Mouse (Mus musculus): ENCODE measurements around the gene Ptpn20. TPM values are rescaled to one million over a fixed set of nuclear protein-coding genes. Genes with fewer than 3 reads are reported as not detected.
A peak's percentile ranks its signal among the peaks of the same experiment; 100 is the strongest.

Gene Ptpn20
- not detected for total RNA-seq (2021)
- long read RNA-seq, experiment 1, result 0 reads
- long read RNA-seq, experiment 2, result 0 reads

DNA sequence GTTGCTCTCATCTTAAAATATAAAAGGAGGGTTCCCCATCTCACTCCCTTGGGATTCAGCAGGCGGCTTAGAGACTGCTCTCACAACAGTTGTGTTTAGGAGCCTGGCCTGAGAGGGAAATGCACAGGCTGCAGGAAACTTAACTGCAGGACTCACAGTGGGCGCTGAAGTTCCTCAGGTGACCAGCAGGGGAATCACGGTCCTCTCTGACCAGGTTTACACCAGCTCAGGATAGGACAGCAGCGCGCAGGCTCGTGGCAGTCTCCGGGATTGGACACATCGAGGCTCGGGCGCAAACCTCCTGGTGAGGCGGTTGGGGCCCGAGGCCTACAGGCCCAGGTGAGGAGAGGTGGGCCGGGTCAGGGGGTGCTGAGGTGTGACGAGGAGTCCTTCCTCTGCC is at the start of gene Ptpn20:
Ptpn20 (plus strand) TSS at position 257 of the 400 bp plus-strand sequence.
- DNase-seq, result peak; percentile 4

DNA sequence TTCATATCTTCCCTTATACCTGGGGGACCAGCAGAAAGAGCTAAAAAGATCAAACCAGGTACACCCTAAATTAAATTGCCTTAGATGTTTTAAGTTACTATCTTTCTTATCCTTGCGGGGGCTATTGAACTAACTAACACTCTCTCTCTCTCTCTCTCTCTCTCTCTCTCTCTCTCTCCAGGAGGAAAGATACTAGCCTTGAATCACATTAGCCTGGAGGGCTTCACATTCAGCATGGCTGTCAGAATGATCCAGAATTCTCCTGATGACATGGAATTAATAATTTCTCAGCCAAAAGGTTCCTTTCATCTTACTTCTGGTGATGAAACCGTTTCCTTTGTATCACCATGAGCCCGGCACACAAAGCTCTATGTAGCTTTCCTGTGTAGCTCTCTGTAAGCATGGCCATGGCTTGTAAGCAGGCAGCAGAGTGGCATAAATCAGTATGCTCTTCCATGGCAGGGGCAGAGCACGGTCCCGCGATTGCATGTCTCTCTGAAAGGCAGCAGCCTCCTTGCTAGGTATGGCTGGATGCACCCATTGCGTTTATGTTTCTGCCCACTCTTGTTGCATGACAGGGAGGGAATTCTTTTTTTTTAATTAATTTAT is 49.3 kb upstream of the Ptpn20 start:
- DNase-seq, result no peak

DNA sequence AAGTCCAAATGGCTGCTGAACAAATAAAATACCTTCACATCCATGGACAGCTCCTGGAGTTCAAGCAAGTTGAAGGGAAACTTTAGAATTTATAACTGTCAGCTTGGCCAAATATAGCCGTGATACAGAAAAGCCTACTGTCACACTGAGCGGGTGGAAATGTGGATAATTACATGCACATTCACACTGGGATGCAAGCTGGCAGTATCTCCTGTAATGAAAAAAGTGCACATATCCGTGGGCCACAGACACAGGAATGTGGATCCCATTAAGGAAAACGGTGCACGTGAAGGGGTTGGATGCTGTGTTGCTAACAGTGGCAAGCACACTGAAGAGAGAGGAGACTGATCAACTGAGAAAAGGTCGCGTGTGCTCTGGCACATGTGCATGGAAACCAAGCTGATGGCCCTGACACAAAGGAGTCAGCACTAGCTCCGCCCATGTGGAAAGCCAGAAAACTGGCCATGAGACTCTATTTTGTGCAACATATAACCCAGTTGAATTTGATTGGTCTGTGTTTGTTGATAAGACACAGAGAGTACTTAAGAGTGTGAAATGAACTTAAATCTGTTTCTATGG is 43.4 kb upstream of the Ptpn20 start:
- DNase-seq, result no peak

DNA sequence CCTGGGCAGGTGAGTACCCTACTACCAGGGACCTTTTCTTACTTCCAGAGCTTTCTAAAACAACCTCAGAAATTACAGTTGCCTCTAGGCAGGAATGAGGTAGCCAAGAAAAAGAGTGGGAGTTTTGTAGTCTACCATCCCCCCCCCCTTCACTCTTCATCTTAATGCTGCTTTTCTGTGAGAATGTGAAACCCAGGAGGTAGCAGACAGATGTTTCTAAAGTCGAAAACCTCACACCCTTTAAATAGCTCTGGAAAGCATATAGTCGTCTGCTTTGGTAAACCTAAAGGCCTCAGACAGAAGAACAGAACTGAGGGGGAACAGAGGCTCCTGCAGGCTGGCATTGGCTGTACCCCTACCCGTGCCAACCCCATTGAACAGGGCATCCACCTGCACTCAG is 40.4 kb upstream of the Ptpn20 start:
- no peak for DNase-seq

DNA sequence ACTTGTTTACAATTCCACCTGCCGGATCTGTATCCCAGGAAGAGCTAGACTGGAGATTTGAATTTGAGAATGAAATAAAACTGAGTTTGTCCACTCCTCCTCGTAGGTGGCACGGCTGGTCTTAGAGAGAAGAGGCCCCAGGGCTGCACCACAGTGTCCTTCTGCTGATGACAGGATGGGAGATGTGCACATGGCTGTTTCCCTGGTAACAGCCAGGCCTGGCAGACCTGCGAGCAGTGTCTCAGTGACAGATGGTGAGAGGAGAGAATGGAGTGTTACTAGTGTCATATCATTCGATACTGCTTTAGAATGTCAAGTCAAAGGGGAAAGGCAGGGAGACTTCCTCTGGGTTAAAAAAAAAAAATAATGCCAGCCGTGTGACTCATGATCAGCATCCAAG is 39.2 kb upstream of the Ptpn20 start:
- no peak for DNase-seq

DNA sequence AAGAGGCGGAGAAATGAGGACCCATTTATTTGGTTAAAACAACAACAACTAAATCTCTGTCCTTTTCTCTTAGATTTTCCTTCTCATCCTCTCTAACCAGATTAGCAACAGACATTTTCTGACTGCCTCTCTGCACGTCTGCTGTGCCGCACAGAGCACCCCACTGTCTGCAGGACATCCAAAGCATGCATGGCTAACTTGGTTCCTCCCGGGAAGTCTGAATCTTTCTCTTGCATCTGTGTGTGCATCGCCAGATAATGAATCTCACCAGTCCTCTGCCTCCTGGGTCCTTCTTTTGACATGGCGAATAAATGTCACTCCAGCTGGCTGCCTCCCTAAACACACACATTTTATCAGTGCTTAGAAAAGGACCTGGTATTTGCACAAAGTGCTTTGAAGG is 18.3 kb upstream of the Ptpn20 start:
- DNase-seq, result no peak

DNA sequence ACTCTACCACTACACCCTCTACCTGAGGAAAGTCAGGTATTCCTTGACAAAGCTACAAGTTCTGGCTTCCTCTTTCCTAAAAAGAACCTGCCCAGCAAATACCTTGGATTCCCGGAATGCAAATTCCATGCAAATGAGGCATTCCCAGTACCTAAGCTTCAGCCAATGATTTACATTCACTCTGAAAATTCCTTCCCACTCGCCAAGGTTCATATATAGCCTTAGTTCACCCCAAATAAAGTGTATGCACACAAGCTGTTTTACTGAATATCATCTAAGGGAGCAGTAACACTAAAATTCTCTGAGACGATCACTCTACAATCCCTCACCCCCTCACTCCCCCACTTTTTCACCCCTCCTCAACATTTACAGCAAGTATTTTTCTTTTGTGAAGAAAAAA is 15.4 kb upstream of the Ptpn20 start:
- no peak for DNase-seq

DNA sequence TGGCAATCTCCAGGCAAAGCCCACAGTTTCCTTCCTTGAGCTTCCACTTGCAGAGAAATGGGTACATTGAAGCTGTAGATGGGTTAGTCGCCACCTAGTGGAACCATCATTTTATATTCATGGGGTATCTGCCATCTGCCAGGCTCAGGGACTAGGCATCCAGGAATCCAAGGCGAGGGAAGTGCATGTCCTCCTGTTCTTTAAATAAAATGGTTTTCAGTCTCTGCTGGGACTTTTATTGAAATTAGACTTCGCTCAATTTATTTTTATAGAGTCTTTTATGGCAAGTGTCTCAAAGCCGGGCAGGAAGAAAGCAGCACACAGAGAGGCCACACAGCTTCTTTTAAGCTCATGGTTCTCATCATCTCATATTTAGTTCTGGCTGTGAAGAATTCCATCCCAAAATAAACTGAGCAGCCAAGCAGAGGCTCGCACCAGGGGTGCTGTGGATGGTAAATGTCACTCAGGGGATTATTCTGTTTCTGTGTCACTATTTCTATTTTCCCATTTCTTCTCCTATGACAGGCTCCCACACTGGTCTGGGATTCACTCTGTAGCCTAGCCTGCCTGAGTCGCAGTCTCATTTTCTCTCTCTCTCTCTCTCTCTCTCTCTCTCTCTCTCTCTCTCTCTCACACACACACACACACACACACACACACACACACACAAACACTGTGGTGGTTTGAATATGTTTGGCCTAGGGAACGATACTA is 9.1 kb upstream of the Ptpn20 start:
- DNase-seq, result no peak

DNA sequence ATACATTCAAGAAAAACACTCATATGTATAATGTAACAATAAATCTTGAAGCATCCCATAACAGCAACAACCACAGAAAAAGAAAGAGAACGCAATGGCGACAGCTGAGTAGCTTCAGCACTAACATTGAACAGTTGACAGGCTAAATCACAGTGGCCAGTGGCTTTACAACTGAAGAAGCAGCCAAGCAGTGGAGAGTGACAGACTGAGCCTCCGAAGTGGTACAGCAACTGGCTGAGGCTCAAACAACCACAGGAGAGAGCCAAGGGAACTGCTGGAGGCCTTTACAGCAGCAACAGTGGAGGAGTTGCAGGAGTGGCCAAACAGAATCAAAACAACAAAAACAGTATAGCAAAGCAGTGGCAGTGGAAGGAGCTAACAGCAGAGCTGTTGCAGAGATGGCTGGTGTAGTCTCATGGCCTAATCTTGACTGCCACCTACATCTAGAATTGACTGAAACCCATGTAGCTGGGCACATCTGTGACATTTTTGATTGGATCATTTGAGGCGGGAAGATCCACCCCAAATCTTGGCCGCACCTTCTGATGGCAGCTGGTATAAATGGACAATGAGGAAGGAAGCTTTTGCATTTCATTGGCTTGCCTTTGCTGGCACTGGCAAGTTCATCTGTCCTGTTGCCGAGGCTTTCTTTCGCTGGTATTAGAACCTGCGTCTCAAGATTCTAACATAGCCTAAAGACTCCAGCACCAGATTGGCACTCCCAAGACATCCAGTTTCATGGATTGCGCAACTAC is 9.5 kb downstream of the Ptpn20 start:
- DNase-seq, result no peak

DNA sequence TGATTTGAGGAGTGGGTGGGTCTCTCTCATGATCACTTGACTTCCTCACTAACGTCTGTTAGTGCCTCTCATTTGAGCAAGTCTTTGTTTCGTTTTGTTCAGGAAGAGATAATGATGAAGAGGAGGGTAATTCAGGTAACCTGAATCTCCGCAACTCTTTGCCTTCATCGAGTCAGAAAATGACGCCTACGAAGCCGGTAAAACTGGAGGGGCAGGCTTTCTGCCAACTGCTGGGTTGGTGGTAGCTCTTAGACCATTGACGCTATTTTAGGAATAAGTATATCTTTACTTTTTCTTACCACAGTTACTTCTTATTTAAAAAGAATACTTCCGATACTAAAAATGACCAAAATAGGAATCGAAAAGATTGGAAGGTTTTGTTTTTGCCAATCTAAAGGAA is 18.4 kb downstream of the Ptpn20 start:
- DNase-seq, result no peak

DNA sequence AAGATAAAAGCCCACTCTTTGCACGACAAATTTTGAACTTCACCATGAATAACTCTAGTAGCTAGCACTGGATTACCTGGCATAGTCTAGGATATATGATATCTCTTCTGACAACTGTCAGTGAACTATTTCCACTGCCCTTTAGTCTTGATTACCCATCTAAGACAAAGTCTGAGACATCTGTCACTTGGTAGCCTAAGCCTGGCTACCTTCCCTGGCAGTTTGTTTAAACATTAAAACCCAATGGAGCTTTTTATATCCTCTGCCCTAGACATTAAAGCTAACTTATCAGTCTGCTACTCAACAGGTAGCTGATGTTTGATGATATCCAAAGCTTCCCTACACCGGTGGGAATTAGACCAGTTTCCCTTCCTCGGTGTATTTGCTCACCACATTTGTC is 36.0 kb downstream of the Ptpn20 start:
- DNase-seq, result no peak

DNA sequence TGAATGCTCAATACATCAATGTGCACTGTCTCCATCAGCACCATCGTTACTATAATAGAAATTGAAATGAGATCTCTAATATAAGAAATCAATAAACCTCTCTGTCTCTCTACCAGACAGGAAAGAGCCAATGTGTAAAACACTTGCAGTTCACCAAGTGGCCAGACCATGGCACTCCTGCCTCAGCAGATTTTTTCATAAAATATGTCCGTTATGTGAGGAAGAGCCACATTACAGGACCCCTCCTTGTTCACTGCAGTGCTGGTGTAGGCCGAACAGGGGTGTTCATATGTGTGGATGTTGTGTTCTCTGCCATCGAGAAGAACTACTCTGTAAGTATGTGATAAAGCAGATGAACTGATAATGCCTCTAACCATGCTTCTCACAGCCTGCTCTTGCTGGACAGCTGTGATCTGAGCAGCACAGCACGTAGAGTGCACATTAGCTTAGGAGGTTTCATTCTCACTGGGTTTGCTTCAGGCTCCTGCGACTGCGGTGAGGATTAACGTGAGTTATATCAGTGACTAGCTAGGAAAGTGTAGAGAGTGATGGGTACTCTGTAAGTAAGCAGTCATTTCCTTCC is 43.9 kb downstream of the Ptpn20 start:
- no peak for DNase-seq

DNA sequence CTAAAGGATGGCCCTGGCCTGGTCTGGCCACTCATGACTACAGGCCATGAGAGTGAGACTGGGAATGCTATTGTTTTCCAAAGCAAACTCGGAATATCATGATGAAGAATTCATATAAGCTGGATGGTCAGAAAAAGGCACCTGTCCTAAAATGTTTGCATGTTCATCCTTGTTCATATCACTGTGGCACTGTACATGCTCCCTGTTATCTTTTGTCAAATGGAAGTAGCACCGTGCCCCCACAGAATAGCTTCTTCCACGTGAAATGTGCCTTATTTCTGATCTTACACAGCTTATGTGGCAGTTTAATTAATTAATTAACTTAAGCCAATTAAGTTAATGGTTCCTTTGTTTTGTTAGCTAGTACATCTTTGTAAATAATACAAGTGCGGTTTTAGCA is 45.3 kb downstream of the Ptpn20 start:
- DNase-seq, result no peak

DNA sequence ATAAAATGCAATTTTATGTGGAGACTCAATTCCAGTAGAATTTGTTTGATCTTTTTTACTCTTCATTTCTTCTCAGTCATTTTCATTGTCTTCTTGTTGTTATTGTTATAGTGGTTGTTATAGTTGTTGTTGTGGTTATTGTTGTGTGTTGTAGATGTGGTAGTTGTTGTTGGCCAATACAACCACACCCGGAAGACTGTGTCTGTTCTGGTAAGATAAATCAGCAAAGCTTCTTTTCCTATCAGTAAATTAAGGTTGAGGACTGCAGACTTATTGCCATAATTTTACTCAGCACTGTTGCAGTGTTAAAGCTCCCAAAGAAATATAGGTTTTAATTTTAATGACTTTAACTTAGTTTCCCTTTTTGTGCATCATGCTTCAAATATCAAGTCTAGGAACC is 45.8 kb downstream of the Ptpn20 start:
- no peak for DNase-seq

DNA sequence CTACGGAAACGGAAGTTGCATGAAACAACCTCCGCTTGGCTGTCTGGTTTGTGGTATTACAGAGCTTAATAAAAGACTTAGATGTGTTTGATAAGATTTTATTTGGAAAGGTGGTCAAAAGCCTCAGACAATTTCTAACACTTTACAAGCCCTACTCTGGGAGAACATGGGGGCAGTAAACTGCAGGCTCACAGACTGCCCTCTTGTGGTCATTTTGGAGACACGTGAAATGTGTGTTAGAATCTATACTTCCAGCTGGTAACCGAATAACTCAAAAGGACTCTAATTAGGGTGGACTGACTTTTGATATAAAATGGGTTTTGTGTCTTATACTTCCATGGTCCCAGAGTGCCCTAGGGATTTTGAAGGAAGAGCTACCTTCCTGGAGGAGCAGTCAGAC is 50.4 kb downstream of the Ptpn20 start:
- no peak for DNase-seq

DNA sequence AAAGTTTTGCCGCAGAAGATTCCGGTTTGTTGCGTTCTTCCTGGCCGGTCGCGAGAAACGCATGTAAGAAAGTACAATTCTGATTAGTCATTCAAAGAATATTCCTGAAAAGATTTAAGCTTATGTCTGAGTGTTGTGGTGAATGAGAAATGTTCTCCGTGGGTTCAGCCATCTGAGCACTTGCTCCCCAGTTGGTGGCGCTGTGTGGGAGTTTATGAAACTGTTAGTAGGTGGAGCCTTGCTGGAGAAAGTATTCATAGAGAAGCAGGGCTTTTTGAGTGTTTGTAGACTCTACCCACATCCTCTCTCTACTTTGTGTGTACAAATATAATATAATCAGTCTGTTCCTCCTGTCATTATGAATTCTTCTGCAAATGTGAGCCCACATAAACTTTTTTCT is 61.7 kb downstream of the Ptpn20 start:
- DNase-seq, result peak; percentile 21

DNA sequence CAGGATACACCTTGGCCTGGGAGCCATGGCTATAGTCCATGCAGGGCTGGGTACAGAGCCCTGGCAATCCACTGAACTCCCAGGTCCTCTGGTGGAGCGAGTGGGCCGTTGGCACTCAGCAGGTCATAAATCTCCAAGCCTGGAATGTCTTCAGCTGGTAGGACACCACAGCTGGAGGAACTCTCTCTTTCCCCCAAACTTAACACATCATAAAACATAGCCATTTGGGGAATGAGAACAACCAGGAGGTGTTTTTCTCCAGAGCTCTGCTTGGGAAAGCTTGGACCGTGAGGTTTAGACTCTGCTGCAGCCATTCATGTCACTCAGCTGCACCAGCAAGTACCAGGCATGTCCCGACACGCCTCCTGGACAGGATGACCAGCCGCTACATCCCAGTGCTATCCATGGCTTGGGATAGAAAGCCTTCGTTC is 68.5 kb downstream of the Ptpn20 start:
- DNase-seq, result no peak

DNA sequence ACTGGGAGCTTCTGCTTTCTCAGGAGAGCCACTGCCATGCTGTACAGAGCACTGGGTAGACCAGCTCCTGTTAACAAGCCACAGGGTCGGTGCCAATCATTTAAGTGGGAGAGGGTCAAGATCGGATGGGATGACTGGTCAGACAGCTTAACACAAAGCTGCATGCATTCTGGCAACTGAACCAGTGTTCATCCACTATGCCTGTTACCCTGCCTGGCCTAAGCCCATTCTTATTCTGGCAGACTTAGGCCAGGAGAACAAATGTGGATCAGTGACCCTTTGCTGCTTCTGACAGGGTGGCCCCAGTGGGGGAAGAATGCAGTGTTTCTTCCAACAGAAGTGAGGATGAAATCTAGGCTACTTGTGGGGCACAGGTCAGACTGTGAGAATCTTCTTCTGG is 69.3 kb downstream of the Ptpn20 start:
- DNase-seq, result no peak

DNA sequence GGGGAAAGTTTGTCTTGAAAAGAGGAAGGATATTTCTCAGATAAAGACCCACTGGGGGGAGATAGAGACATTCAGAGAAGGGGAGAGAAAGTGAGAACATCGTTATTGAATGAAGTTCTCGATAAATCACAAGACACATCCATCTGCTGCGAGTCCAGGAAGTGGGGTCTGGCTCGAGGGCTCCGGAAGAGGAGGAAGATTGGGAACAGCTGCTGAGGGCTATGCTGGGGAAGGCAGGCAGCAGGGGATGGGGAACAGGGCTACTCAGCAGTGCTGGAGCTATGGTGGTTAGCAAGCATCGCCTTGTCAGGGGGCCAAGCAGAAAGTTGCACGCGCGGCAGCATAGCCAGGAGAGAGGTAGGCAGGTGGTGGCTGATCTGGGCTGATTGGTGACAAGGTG is 73.1 kb downstream of the Ptpn20 start:
- DNase-seq, result no peak

DNA sequence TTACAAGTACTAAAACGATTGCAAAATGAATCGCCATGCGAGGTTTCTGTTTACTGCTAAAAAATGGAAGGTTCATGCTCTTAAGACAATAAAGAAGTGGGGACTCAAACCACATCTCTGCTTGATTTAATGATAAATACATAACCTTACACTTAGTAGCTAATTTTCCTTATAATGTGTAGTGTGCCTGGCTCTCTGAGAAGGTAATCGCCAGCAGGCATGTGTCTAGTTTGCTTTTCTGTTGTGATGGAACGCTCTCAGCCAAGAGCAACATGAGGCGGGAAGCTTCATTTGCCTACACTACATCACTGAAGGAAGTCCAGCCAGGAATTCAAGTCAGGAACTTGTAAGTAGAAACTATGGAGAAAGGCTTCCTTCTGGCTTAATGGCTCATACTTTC is 77.3 kb downstream of the Ptpn20 start:
- DNase-seq, result no peak

DNA sequence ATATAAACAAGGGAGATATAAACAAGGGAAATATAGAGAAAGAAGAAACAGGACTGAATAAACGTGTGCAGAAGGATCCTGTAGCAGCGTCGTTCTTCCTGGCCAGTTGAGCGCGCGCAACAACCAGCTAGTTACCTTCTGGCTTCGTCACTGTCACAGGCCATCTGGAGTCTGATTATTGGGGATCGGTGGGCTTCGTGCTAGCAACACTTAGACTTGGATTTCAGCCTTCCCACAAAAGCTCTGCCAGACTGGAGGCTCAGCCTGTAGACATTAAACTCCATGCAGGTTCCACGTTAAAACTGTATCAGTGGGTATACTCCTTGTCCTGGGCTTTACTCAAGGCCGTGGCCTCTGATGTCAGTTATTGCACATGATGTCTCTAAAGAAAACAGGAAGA is 80.9 kb downstream of the Ptpn20 start:
- DNase-seq, result no peak

DNA sequence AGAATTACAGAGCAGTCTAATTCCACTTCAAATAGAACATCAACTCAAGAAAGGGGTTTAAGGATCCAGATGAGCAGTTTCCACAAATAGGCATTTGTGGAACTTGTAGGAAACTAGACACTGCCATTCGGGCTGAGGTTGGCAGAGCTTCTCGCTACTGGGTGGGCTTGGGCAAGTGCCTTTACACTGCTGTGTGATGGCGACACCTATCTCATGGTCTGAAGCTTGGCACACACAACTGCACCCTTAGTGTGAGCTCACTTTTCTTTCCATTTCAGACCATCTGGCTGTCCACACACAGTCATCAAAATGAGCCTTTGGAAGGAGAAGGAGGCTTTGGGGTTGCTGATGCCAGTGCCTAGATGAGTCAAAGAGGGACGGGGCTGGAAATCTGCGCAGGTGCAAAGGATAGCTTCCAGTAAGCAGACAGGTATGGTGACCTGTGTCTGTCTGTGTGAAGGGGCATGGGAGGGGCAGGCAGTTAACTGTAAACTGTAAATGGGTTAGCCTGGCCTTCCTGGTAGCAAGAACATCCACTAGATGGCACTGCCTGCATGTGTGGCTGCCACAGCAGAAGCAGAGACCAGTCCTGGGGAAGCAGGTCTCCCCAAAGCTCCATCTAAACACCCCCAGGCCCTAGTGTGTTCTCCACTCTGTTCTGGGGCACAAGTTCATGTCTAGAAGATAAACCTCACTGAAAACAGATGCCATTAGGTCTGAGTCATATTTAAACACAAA is 84.5 kb downstream of the Ptpn20 start:
- peak; percentile 50 for DNase-seq

All from gastrocnemius, postnatal 10 days (tissue).